Mouse (Mus musculus): ENCODE results near the gene Gprc6a.

DNA sequence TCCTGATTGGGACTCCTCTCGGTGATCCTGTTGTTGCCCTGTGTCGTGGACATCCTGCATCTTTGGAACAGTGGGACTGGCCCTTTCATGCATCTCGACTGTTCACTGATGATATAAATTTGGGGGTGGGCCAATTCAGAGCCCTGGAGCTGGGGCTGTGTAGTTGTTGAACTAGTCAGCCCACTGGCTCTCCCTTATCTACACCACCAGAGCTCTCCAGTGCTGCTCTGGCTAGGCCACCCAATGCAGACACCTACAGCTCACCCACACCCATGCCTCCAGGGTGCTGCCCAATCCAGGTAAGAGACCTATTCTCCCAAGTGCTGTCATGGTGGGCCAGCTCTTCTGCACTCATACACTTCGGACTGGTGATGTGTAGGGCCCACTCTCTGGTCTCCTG, 40.3 kb upstream of the Gprc6a start:
- no peak for TF ChIP-seq CTCF (IDR thresholded peaks at IDR 0.05; ENCODE audit: extremely low read depth, insufficient read depth, insufficient read length, insufficient replicate concordance)
- no peak for TF ChIP-seq POLR2A (IDR thresholded peaks at IDR 0.05; ENCODE audit: low read depth, low read length)
